Mouse (Mus musculus) heart, embryonic 16.5 days (tissue): ENCODE measurements around the gene Adprm. TPM values are rescaled to one million over a fixed set of nuclear protein-coding genes. Genes with fewer than 3 reads are reported as not detected.

Experiments
- ATAC-seq: fragments of 200-750 bp; cut with Nextera tagmentation; replicated peaks from 2 replicates; pipeline ENCODE4 v1.8.0; 2017; ENCODE audit warnings: moderate number of reproducible peaks; ENCODE audit not compliant: insufficient read depth, low FRiP score; ENCODE audit errors: extremely low read depth
- H3K27ac ChIP-seq: fragments of 300-500 bp; sonication (generic); 2 replicates; pipeline ENCODE4 v1.5.1; 2014; ENCODE audit warnings: mild to moderate bottlenecking, low read length, control low read depth, moderate library complexity
- H3K27me3 ChIP-seq: fragments of 300-500 bp; sonication (generic); 2 replicates; pipeline ENCODE4 v1.6.1; 2014; ENCODE audit warnings: low read length, mixed read lengths; ENCODE audit not compliant: control insufficient read depth, insufficient read depth
- H3K36me3 ChIP-seq: fragments of 300-500 bp; sonication (generic); 2 replicates; pipeline ENCODE4 v1.6.1; 2014; ENCODE audit not compliant: control insufficient read depth, insufficient read depth
- H3K4me1 ChIP-seq: fragments of 300-500 bp; sonication (generic); 2 replicates; pipeline ENCODE4 v1.6.1; 2014; ENCODE audit warnings: low read length, mixed read lengths; ENCODE audit not compliant: control insufficient read depth, insufficient read depth
- H3K4me2 ChIP-seq: fragments of 300-500 bp; sonication (generic); 2 replicates; pipeline ENCODE4 v1.6.1; 2014; ENCODE audit warnings: low read depth, mild to moderate bottlenecking, control low read depth, low read length
- H3K4me3 ChIP-seq: fragments of 300-500 bp; sonication (generic); 2 replicates; pipeline ENCODE4 v1.5.1; 2014; ENCODE audit warnings: mild to moderate bottlenecking, control low read depth, low read length
- H3K9ac ChIP-seq: fragments of 300-500 bp; sonication (generic); 2 replicates; pipeline ENCODE4 v1.6.1; 2014; ENCODE audit warnings: low read length, control low read depth
- H3K9me3 ChIP-seq: fragments of 300-500 bp; sonication (generic); replicated peaks from 2 replicates; pipeline ENCODE4 v1.6.1; 2016; ENCODE audit warnings: low read length; ENCODE audit not compliant: control insufficient read depth
- WGBS: fragments of 180-500 bp; shearing (Covaris S2); extraction: QIAGEN DNeasy Blood & Tissue Kit; methylation state at CpG from one replicate; pipeline ENCODE4 v1.1.7; 2014; 5-methylcytosine and 5-hydroxymethylcytosine counted together
- polyA plus RNA-seq: library from polyadenylated mRNA; unstranded; fragments of >200 nt; fragmentation: Nextera tagmentation; extraction: Ambion mirVana; gene quantifications from 2 replicates; pipeline ENCODE4 v1.2.1, GENCODE M21; 2015

Adprm gene
- polyA plus RNA-seq, 1 experiment from 2014 or later: 22.8 TPM

GRCm38 (mm10) chr11:67040483-67040882, 11.9 kb downstream of the Adprm start:
- Histone ChIP-seq H3K4me2 (no peak overlapping the region), H3K9me3 (no peaks in the 10 kb centered on the region)
- ATAC-seq: peak; percentile 58; the same call in 1 of the 2 replicates

GRCm38 (mm10) chr11:67039799-67040198, 12.6 kb downstream of the Adprm start:
- Histone ChIP-seq H3K4me1 (0 out of 2 replicates have a peak, but pooled peaks cover 4% of the 10 kb centered on the region), H3K27ac (no peak overlapping the region), H3K4me3 (no peak overlapping the region), H3K27me3 (no peaks in the 10 kb centered on the region), H3K9ac (no peak overlapping the region), H3K4me2 (no peak overlapping the region), H3K36me3 (peaks cover 37% of the 10 kb centered on the region), H3K9me3 (no peaks in the 10 kb centered on the region)
- no peak for ATAC-seq
- 86% methylated on average over 3 of the region's 3 CpGs for WGBS

More at GRCm38 (mm10) chr11:67040483-67040882, 11.9 kb downstream of the Adprm start:
- peak overlapping the region; percentile 20; the same call in 1 of the 2 replicates for H3K27ac ChIP-seq
- no peak overlapping the region for H3K9ac ChIP-seq
- no peak overlapping the region for H3K4me3 ChIP-seq
- 0 out of 2 replicates have a peak, but pooled peaks cover 4% of the 10 kb centered on the region for H3K4me1 ChIP-seq
- H3K36me3 ChIP-seq: peaks cover 40% of the 10 kb centered on the region
- no peaks in the 10 kb centered on the region for H3K27me3 ChIP-seq
- WGBS: 64% methylated on average over 6 of the region's 6 CpGs

GRCm38 (mm10) chr11:67036892-67037291, 15.5 kb downstream of the Adprm start:
- Histone ChIP-seq H3K27ac (no peak overlapping the region), H3K4me3 (no peak overlapping the region)

GRCm38 (mm10) chr11:67036229-67036628, 16.2 kb downstream of the Adprm start:
- ATAC-seq: no peak
- Histone ChIP-seq H3K36me3 (peaks cover 30% of the 10 kb centered on the region), H3K27me3 (no peaks in the 10 kb centered on the region), H3K27ac (no peak overlapping the region), H3K9me3 (no peaks in the 10 kb centered on the region), H3K9ac (no peak overlapping the region), H3K4me1 (0 out of 2 replicates have a peak, but pooled peaks cover 4% of the 10 kb centered on the region), H3K4me3 (no peak overlapping the region), H3K4me2 (no peak overlapping the region)
- WGBS: 79% methylated on average over 6 of the region's 6 CpGs

More at GRCm38 (mm10) chr11:67036892-67037291, 15.5 kb downstream of the Adprm start:
- ATAC-seq: no peak
- H3K9me3 ChIP-seq: no peaks in the 10 kb centered on the region
- 0 out of 2 replicates have a peak, but pooled peaks cover 4% of the 10 kb centered on the region for H3K4me1 ChIP-seq
- H3K36me3 ChIP-seq: peaks cover 36% of the 10 kb centered on the region
- H3K9ac ChIP-seq: no peak overlapping the region
- WGBS: 89% methylated on average over 9 of the region's 9 CpGs
- no peak overlapping the region for H3K4me2 ChIP-seq
- H3K27me3 ChIP-seq: no peaks in the 10 kb centered on the region

- H3K27me3 ChIP-seq: no peaks in the 10 kb centered on the region
Observed at GRCm38 (mm10) chr11:67034775-67035485, 17.5 kb downstream of the Adprm start.

GRCm38 (mm10) chr11:67031603-67031915, 20.8 kb downstream of the Adprm start:
- Histone ChIP-seq H3K36me3 (no peaks in the 10 kb centered on the region), H3K27me3 (no peaks in the 10 kb centered on the region), H3K27ac (no peak overlapping the region), H3K4me1 (no peaks in the 10 kb centered on the region), H3K4me2 (no peak overlapping the region), H3K9me3 (no peaks in the 10 kb centered on the region), H3K4me3 (no peak overlapping the region), H3K9ac (no peak overlapping the region)
- 58% methylated on average over 2 of the region's 2 CpGs for WGBS
- no peak for ATAC-seq

More at GRCm38 (mm10) chr11:67034775-67035485, 17.5 kb downstream of the Adprm start:
- Histone ChIP-seq H3K4me1 (no peaks in the 10 kb centered on the region), H3K4me3 (no peak overlapping the region), H3K9ac (no peak overlapping the region), H3K4me2 (no peak overlapping the region), H3K9me3 (no peaks in the 10 kb centered on the region), H3K27ac (no peak overlapping the region), H3K36me3 (peaks cover 21% of the 10 kb centered on the region)
- 61% methylated on average over 4 of the region's 4 CpGs for WGBS
- ATAC-seq: no peak

GRCm38 (mm10) chr11:67030904-67031602, 21.3 kb downstream of the Adprm start:
- no peaks in the 10 kb centered on the region for H3K27me3 ChIP-seq
- 54% methylated on average over 16 of the region's 16 CpGs for WGBS

GRCm38 (mm10) chr11:67024867-67025477, 27.4 kb downstream of the Adprm start, which contains the start of gene Tmem220:
TSS of gene Tmem220 (plus strand) at chr11:67025154.
- no peaks in the 10 kb centered on the region for H3K9me3 ChIP-seq
- H3K36me3 ChIP-seq: no peaks in the 10 kb centered on the region
- peak within 1 kb of the TSS; percentile 68 for H3K4me3 ChIP-seq
- peak within 1 kb of the TSS; percentile 86 for H3K9ac ChIP-seq
- peak within 1 kb of the TSS; percentile 92 for H3K4me2 ChIP-seq
- no peaks in the 10 kb centered on the region for H3K27me3 ChIP-seq
- peak; percentile 98 for ATAC-seq
- peaks cover 9% of the 10 kb centered on the region; the same call in 1 of the 2 replicates for H3K4me1 ChIP-seq
- H3K27ac ChIP-seq: 0 out of 2 replicates have a peak within 1 kb of the TSS, but pooled peaks have one; percentile 24
- WGBS: 2% methylated on average over 35 of the region's 35 CpGs

More at GRCm38 (mm10) chr11:67030904-67031602, 21.3 kb downstream of the Adprm start:
- no peak for ATAC-seq
- H3K36me3 ChIP-seq: no peaks in the 10 kb centered on the region
- no peaks in the 10 kb centered on the region for H3K9me3 ChIP-seq
- no peaks in the 10 kb centered on the region for H3K4me1 ChIP-seq
- no peak overlapping the region for H3K4me3 ChIP-seq
- H3K27ac ChIP-seq: no peak overlapping the region
- H3K4me2 ChIP-seq: no peak overlapping the region
- H3K9ac ChIP-seq: no peak overlapping the region
